Mouse (Mus musculus): ENCODE data around the gene Lrp3. TPM values are rescaled to one million over a fixed set of nuclear protein-coding genes. Genes with fewer than 3 reads are reported as not detected.

Gene Lrp3
- polyA plus RNA-seq, 1 experiment from 2014 or later: 32.2 TPM

DNA sequence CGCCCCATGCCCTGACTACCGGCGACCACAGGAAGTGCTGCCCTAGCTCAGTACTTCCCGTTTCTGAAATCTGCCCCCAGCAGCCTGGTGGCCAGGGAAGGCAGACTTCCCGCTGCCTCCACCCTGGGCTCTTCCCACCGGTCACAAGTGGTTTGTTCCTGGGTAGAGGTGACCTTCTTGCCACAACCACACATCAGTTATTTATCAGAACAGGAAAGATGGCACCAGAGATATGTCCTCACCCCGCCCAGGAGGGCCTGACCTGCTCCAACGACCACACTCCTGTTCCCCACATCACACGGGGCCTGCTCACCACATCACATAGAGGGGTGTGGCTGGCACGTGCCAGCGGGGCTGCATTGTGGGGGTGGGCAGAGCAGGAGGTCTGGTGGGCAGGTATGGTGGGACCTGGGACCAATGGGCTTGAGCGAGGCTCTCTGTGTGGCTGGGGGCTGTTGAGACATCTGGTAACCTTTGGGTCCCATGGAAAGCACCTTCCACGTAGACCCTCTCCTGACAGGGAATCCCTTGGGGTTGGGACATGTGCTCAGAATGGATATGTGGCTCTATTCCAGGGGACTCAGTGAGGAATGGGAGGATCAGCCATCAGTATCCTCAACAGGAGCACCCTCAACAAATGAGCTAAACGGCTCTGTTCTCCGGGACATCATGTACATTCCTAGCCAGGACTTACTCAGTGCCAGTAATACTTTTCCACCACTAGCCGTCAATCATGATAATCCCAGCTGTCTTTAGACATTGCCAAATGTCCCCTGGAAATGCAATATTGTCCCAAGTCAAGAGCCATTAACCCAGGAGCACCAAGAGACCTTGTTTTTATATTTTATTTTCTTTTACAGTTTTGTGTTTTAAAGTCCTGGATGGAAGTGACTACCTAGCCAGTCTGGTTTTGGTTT, 58.5 kb downstream of the Lrp3 start:
- ATAC-seq (replicated peaks): no peak
- Histone ChIP-seq H3K27me3 (replicated peaks) (no peaks in the 10 kb centered on the region), H3K4me3 (no peak overlapping the region), H3K9me3 (no peaks in the 10 kb centered on the region), H3K4me1 (no peaks in the 10 kb centered on the region), H3K9ac (no peak overlapping the region), H3K27ac (no peak overlapping the region), H3K36me3 (replicated peaks) (no peaks in the 10 kb centered on the region), H3K4me2 (no peak overlapping the region)
- whole genome bisulfite sequencing: 80% methylated on average over 16 of the region's 16 CpGs

DNA sequence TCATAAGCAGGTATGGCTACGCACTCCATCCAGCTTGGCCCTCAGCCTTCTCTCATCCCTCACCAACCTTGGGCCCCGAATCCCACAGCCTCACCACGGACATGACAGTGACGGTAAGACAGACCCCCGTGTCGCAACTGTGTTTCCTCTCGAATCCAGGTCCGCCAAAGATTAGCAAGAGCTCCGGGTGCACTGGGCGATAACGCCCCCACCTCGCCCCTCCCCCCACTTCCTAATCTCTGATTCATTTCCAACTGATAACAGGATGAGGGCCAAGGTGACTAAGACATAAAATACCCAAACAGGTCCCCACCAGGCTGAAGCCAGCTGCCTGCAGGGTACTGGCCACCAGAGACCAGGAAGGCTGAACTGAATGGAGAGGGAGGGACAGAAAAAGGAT, 60.8 kb downstream of the Lrp3 start:
- H3K9ac ChIP-seq: no peak overlapping the region
- H3K4me3 ChIP-seq: no peak overlapping the region
- no peak overlapping the region for H3K4me2 ChIP-seq
- H3K9me3 ChIP-seq: no peaks in the 10 kb centered on the region
- no peaks in the 10 kb centered on the region for H3K36me3 ChIP-seq (replicated peaks)
- ATAC-seq (replicated peaks): no peak
- H3K27ac ChIP-seq: no peak overlapping the region
- no peaks in the 10 kb centered on the region for H3K4me1 ChIP-seq
- no peaks in the 10 kb centered on the region for H3K27me3 ChIP-seq (replicated peaks)
- WGBS: 84% methylated on average over 12 of the region's 12 CpGs

DNA sequence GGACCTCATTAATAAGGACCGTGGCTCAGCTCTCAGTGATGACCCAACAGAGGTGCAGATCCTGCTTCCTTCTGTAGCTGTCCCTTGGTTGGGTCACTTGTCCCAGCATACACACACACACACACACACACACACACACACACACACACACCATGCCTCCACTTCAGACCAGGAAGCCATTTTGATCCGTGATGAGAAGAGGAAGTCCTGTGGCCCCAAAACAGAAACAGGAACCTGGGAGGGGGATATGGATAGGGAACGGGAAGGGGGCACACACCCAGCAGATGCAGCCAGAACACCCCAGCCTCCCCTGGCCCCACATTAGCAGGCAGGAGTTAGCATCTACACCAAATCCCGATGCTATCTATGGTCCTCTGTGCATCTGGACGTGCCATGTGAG, 64.4 kb downstream of the Lrp3 start:
- Histone ChIP-seq H3K9ac (no peak overlapping the region), H3K4me1 (no peaks in the 10 kb centered on the region), H3K9me3 (no peaks in the 10 kb centered on the region), H3K27me3 (replicated peaks) (no peaks in the 10 kb centered on the region), H3K36me3 (replicated peaks) (no peaks in the 10 kb centered on the region), H3K27ac (no peak overlapping the region), H3K4me3 (no peak overlapping the region), H3K4me2 (no peak overlapping the region)
- WGBS: 87% methylated on average over 5 of the region's 5 CpGs
- ATAC-seq (replicated peaks): no peak

Other genes with a start within 250 kb of the Lrp3 start
- gene Cebpg, start 158.9 kb downstream of the Lrp3 start, polyA plus RNA-seq (2015; fragmentation: Nextera tagmentation; extraction: Ambion mirVana): 30.8 and 31.5 TPM in 2 replicates
- gene Cebpa, start 96.2 kb downstream of the Lrp3 start, polyA plus RNA-seq (2015; fragmentation: Nextera tagmentation; extraction: Ambion mirVana): 0.59 and 0.80 TPM in 2 replicates
- gene Slc7a10, start 29.1 kb downstream of the Lrp3 start, polyA plus RNA-seq (2015; fragmentation: Nextera tagmentation; extraction: Ambion mirVana): 9.7 and 12.2 TPM in 2 replicates
- 19.9 and 23.1 TPM in 2 replicates for gene Gpatch1, start 102.9 kb upstream of the Lrp3 start, polyA plus RNA-seq (2015; fragmentation: Nextera tagmentation; extraction: Ambion mirVana)
- gene Rhpn2, start 118.7 kb upstream of the Lrp3 start, polyA plus RNA-seq (2015; fragmentation: Nextera tagmentation; extraction: Ambion mirVana): 1.9 and 2.1 TPM in 2 replicates
- 19.4 and 19.9 TPM in 2 replicates for gene Faap24, start 181.3 kb upstream of the Lrp3 start, polyA plus RNA-seq (2015; fragmentation: Nextera tagmentation; extraction: Ambion mirVana)
- gene Cep89, start 181.5 kb upstream of the Lrp3 start, polyA plus RNA-seq (2015; fragmentation: Nextera tagmentation; extraction: Ambion mirVana): 35.8 and 36.1 TPM in 2 replicates
- gene Slc7a9, start 233.3 kb upstream of the Lrp3 start, polyA plus RNA-seq (2015; fragmentation: Nextera tagmentation; extraction: Ambion mirVana): 0.12 and 0.13 TPM in 2 replicates